Mouse (Mus musculus): Measurements from ENCODE around the gene Tlcd2. TPM values are rescaled to one million over a fixed set of nuclear protein-coding genes. Genes with fewer than 3 reads are reported as not detected.
"Not testable (repeated sequence)": the region's sequence is repeated elsewhere in the genome, so short reads cannot be mapped to it uniquely, and the experiment has no call there.

The Tlcd2 gene
- polyA plus RNA-seq, 1 experiment from 2014 or later: 8.5 TPM

GRCm38 (mm10) chr11:75452812-75453557 lies 8.5 kb upstream of the Tlcd2 start:
- H3K4me3 ChIP-seq: peak overlapping the region; percentile 80; the same call in 1 of the 2 replicates
- WGBS: 94% methylated on average over 31 of the region's 31 CpGs

GRCm38 (mm10) chr11:75453991-75454930 lies 7.3 kb upstream of the Tlcd2 start, which contains the start of gene Wdr81:
Gene Wdr81 (minus strand): TSS chr11:75454717.
- H3K4me1 ChIP-seq: peaks cover 27% of the 10 kb centered on the region
- peak within 1 kb of the TSS; percentile 80 for H3K4me3 ChIP-seq
- peak within 1 kb of the TSS; percentile 84 for H3K27ac ChIP-seq
- 3% methylated on average over 56 of the region's 56 CpGs for WGBS
- H3K9me3 ChIP-seq: no peaks in the 10 kb centered on the region
- peaks cover 14% of the 10 kb centered on the region for H3K27me3 ChIP-seq (ENCODE audit: poor library complexity, severe bottlenecking)
- peaks cover 6% of the 10 kb centered on the region; the same call in 1 of the 2 replicates for H3K36me3 ChIP-seq (replicated peaks)
- DNase-seq (ENCODE audit: extremely low spot score, low spot score): peak; percentile 93

More at GRCm38 (mm10) chr11:75452812-75453557, 8.5 kb upstream of the Tlcd2 start:
- H3K36me3 ChIP-seq (replicated peaks): peaks cover 18% of the 10 kb centered on the region
- peaks cover 14% of the 10 kb centered on the region for H3K27me3 ChIP-seq (ENCODE audit: poor library complexity, severe bottlenecking)
- H3K27ac ChIP-seq: no peak overlapping the region
- H3K4me1 ChIP-seq: peaks cover 23% of the 10 kb centered on the region
- no peak for DNase-seq (ENCODE audit: extremely low spot score, low spot score)
- H3K9me3 ChIP-seq: no peaks in the 10 kb centered on the region

GRCm38 (mm10) chr11:75455041-75455736 lies 6.3 kb upstream of the Tlcd2 start:
- DNase-seq (ENCODE audit: extremely low spot score, low spot score): no peak
- Histone ChIP-seq H3K36me3 (replicated peaks) (peaks cover 5% of the 10 kb centered on the region; the same call in 1 of the 2 replicates), H3K4me3 (peak overlapping the region; percentile 80), H3K27ac (peak overlapping the region; percentile 84), H3K27me3 (ENCODE audit: poor library complexity, severe bottlenecking) (peaks cover 14% of the 10 kb centered on the region), H3K9me3 (no peaks in the 10 kb centered on the region), H3K4me1 (peaks cover 36% of the 10 kb centered on the region)
- WGBS: 82% methylated on average over 10 of the region's 10 CpGs

GRCm38 (mm10) chr11:75455971-75456370 lies 5.5 kb upstream of the Tlcd2 start:
- WGBS: 85% methylated on average over 2 of the region's 2 CpGs

GRCm38 (mm10) chr11:75456440-75456871 lies 5.1 kb upstream of the Tlcd2 start:
- Histone ChIP-seq H3K27ac (no peak overlapping the region), H3K36me3 (replicated peaks) (peaks cover 5% of the 10 kb centered on the region; the same call in 1 of the 2 replicates), H3K4me3 (no peak overlapping the region), H3K27me3 (ENCODE audit: poor library complexity, severe bottlenecking) (peaks cover 14% of the 10 kb centered on the region), H3K4me1 (peaks cover 36% of the 10 kb centered on the region), H3K9me3 (no peaks in the 10 kb centered on the region)
- no peak for DNase-seq (ENCODE audit: extremely low spot score, low spot score)
- 90% methylated on average over 7 of the region's 7 CpGs for WGBS

More at GRCm38 (mm10) chr11:75455971-75456370, 5.5 kb upstream of the Tlcd2 start:
- Histone ChIP-seq H3K27me3 (ENCODE audit: poor library complexity, severe bottlenecking) (peaks cover 14% of the 10 kb centered on the region), H3K4me1 (peaks cover 36% of the 10 kb centered on the region)
- H3K27ac ChIP-seq; H3K9me3 ChIP-seq; DNase-seq (ENCODE audit: extremely low spot score, low spot score); H3K36me3 ChIP-seq (replicated peaks); H3K4me3 ChIP-seq: not testable (repeated sequence)

GRCm38 (mm10) chr11:75458169-75458568 lies 3.3 kb upstream of the Tlcd2 start:
- peaks cover 52% of the 10 kb centered on the region for H3K4me1 ChIP-seq
- no peak overlapping the region for H3K27ac ChIP-seq
- no peak overlapping the region for H3K4me3 ChIP-seq
- peaks cover 10% of the 10 kb centered on the region for H3K27me3 ChIP-seq (ENCODE audit: poor library complexity, severe bottlenecking)
- 23% methylated on average over 3 of the region's 3 CpGs for WGBS
- no peaks in the 10 kb centered on the region for H3K36me3 ChIP-seq (replicated peaks)
- H3K9me3 ChIP-seq: no peaks in the 10 kb centered on the region
- DNase-seq (ENCODE audit: extremely low spot score, low spot score): no peak

- Histone ChIP-seq H3K27me3 (ENCODE audit: poor library complexity, severe bottlenecking) (peaks cover 6% of the 10 kb centered on the region), H3K4me3 (no peak overlapping the region), H3K4me1 (peaks cover 54% of the 10 kb centered on the region), H3K9me3 (no peaks in the 10 kb centered on the region), H3K36me3 (replicated peaks) (no peaks in the 10 kb centered on the region), H3K27ac (no peak overlapping the region)
- 87% methylated on average over 8 of the region's 8 CpGs for WGBS
- no peak for DNase-seq (ENCODE audit: extremely low spot score, low spot score)
Measured at GRCm38 (mm10) chr11:75458628-75459041, 2.9 kb upstream of the Tlcd2 start.

- no peaks in the 10 kb centered on the region for H3K9me3 ChIP-seq
- H3K4me3 ChIP-seq: peak overlapping the region; percentile 63; the same call in 1 of the 2 replicates
- H3K4me1 ChIP-seq: peaks cover 51% of the 10 kb centered on the region
- WGBS: 85% methylated on average over 5 of the region's 5 CpGs
- DNase-seq (ENCODE audit: extremely low spot score, low spot score): no peak
- peak overlapping the region; percentile 92 for H3K27ac ChIP-seq
- 0 out of 2 replicates have a peak, but pooled peaks cover under 1% of the 10 kb centered on the region for H3K27me3 ChIP-seq (ENCODE audit: poor library complexity, severe bottlenecking)
- H3K36me3 ChIP-seq (replicated peaks): no peaks in the 10 kb centered on the region
Measured at GRCm38 (mm10) chr11:75459141-75459711, 2.3 kb upstream of the Tlcd2 start.

- Histone ChIP-seq H3K9me3 (no peaks in the 10 kb centered on the region), H3K27ac (peak overlapping the region; percentile 92), H3K4me3 (peak overlapping the region; percentile 63), H3K36me3 (replicated peaks) (0 out of 2 replicates have a peak, but pooled peaks cover 4% of the 10 kb centered on the region), H3K4me1 (peaks cover 46% of the 10 kb centered on the region), H3K27me3 (ENCODE audit: poor library complexity, severe bottlenecking) (no peaks in the 10 kb centered on the region)
- WGBS: 29% methylated on average over 5 of the region's 5 CpGs
- no peak for DNase-seq (ENCODE audit: extremely low spot score, low spot score)
Measured at GRCm38 (mm10) chr11:75459751-75460102, 1.8 kb upstream of the Tlcd2 start.

GRCm38 (mm10) chr11:75460103-75460843 lies 1.2 kb upstream of the Tlcd2 start:
- H3K9me3 ChIP-seq: no peaks in the 10 kb centered on the region
- peak; percentile 85 for DNase-seq (ENCODE audit: extremely low spot score, low spot score)
- peak overlapping the region; percentile 63 for H3K4me3 ChIP-seq
- peaks cover 40% of the 10 kb centered on the region for H3K4me1 ChIP-seq
- WGBS: 3% methylated on average over 19 of the region's 19 CpGs
- H3K27ac ChIP-seq: peak overlapping the region; percentile 92
- no peaks in the 10 kb centered on the region for H3K27me3 ChIP-seq (ENCODE audit: poor library complexity, severe bottlenecking)
- peaks cover 8% of the 10 kb centered on the region for H3K36me3 ChIP-seq (replicated peaks)

- no peaks in the 10 kb centered on the region for H3K27me3 ChIP-seq (ENCODE audit: poor library complexity, severe bottlenecking)
- H3K27ac ChIP-seq: peak overlapping the region; percentile 74
- H3K4me3 ChIP-seq: peak overlapping the region; percentile 63
- DNase-seq (ENCODE audit: extremely low spot score, low spot score): no peak
- H3K4me1 ChIP-seq: peaks cover 39% of the 10 kb centered on the region
- WGBS: 1% methylated on average over 30 of the region's 30 CpGs
- peaks cover 19% of the 10 kb centered on the region for H3K36me3 ChIP-seq (replicated peaks)
- H3K9me3 ChIP-seq: 0 out of 2 replicates have a peak, but pooled peaks cover 2% of the 10 kb centered on the region
Measured at GRCm38 (mm10) chr11:75461743-75462252, 283 bp downstream of the Tlcd2 start.
